Mouse (Mus musculus) forebrain, embryonic 10.5 days (tissue): Measurements from ENCODE around the gene Cfap54. TPM values are rescaled to one million over a fixed set of nuclear protein-coding genes. Genes with fewer than 3 reads are reported as not detected.

ENCODE experiments used
- DNase-seq: peaks from one replicate; pipeline ENCODE4 v3.0.0-alpha.2; 2017; ENCODE audit warnings: low spot score; ENCODE audit errors: extremely low spot score
- H3K27ac ChIP-seq: fragments of 300-500 bp; sonication (generic); 2 replicates; pipeline ENCODE4 v1.5.1; 2016; ENCODE audit warnings: mild to moderate bottlenecking
- H3K27me3 ChIP-seq: fragments of 300-500 bp; sonication (generic); 2 replicates; pipeline ENCODE4 v1.6.1; 2016; ENCODE audit warnings: mild to moderate bottlenecking; ENCODE audit not compliant: poor library complexity, severe bottlenecking
- H3K36me3 ChIP-seq: fragments of 300-500 bp; sonication (generic); replicated peaks from 2 replicates; pipeline ENCODE4 v1.6.1; 2016; ENCODE audit warnings: mild to moderate bottlenecking, moderate library complexity
- H3K4me1 ChIP-seq: fragments of 300-500 bp; sonication (generic); 2 replicates; pipeline ENCODE4 v1.6.1; 2016
- H3K4me3 ChIP-seq: fragments of 300-500 bp; sonication (generic); 2 replicates; pipeline ENCODE4 v1.5.1; 2016; ENCODE audit warnings: mild to moderate bottlenecking, moderate library complexity
- H3K9me3 ChIP-seq: fragments of 300-500 bp; sonication (generic); 2 replicates; pipeline ENCODE4 v1.6.1; 2016; ENCODE audit warnings: mild to moderate bottlenecking, moderate library complexity
- WGBS: fragments of 180-500 bp; shearing (Covaris S2); methylation state at CpG from one replicate; pipeline ENCODE4 v1.1.7; 2016; 5-methylcytosine and 5-hydroxymethylcytosine counted together
- polyA plus RNA-seq: library from polyadenylated mRNA; unstranded; fragments of >200 nt; fragmentation: Nextera tagmentation; extraction: Ambion mirVana; gene quantifications from 2 replicates; pipeline ENCODE4 v1.2.1, GENCODE M21; 2016

The Cfap54 gene
- polyA plus RNA-seq, 1 experiment from 2014 or later = 1.3 TPM

DNA sequence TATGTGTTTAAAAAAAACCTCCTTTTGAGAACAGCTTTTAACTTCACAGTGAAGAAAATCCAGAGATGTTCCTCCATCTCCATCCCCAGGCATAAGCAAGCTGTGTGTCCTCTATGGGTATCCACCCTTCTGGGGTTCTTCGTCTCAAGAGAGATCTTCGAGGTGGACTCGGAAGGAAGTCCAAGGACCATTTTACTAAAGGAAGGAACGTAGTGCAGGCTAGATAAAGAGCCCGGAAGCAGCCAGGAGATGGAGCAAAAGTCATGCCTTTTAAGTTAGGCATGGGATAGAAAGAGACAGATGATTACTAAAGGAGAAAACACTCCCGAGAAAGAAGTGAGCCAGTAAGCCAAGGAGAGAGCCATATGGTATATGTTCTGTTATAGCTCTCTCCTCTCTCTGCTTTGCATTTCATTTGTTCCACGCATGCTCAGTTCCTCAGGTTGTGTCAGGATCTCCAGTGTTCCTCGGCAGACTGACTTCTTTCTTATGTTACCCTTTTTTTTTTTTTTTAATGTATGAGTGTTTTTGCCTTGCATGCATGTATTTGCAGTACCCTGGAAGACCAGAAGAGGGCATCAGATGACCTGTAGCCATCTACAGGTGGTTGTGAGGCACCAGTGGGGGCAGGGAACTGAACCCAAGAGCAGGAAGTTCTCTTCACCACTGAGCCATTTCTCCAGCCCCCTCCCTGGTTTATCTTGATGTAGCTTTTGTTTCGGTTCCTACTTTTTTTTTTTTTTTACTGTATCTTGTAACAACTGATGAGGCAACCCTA, 11.1 kb downstream of the Cfap54 start:
- DNase-seq = no peak
- 78% methylated on average over 9 of the region's 9 CpGs for WGBS
- no peaks in the 10 kb centered on the region for H3K36me3 ChIP-seq
- peaks cover 3% of the 10 kb centered on the region; the same call in 1 of the 2 replicates for H3K4me1 ChIP-seq
- H3K4me3 ChIP-seq = no peak overlapping the region
- no peak overlapping the region for H3K27ac ChIP-seq
- no peaks in the 10 kb centered on the region for H3K27me3 ChIP-seq
- H3K9me3 ChIP-seq = no peaks in the 10 kb centered on the region

DNA sequence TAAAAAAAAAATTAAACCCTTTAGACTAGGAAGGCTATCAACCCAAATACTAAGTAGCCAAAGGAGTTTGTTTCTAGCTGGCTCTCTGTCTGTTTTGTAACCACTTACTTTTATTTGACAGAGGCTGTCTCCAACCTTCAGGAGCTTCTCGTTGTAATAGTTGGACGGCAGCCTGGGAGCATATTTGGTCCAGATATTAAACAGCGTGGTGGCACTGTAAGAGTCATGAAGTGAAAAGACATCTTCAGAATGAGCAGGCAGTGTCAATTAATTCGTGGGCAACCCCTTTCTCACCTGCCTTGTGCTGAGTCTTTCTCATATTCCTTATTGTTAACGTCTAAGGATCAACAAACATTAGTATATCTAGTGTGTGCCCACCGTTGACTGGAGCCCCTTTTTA, 11.7 kb downstream of the Cfap54 start:
- Histone ChIP-seq H3K4me3 (no peak overlapping the region), H3K27ac (no peak overlapping the region), H3K27me3 (no peaks in the 10 kb centered on the region)

DNA sequence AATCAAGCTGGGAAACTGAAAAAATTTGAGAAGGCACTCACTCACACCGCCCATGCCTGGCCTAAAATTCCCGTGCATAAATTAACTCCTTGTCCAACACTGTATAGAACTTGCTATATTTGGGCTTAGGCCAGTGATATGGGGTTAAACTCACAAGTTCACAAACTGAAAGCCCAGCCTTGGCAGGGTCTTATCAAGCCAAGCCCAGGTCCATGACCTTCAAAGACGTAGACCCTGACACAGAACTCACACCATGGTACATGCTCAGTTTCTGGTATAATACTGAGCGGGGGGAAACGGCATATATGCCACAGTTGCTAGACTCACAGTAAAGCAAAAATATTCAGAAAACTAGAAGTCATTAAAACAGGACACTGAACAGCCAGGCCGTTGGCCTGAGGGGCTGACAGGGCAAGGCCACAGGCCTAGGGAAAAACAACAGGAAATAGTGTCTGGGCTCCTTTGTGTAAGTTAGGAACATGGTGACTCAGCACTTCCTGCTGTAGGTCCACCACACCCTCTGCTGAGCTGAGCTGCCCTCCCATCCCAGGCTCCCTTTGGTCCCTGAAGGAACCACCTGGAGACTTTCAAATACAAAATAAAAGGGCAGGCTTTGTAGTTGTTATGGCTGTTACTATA, 12.3 kb downstream of the Cfap54 start:
- Histone ChIP-seq H3K36me3 (no peaks in the 10 kb centered on the region), H3K9me3 (no peaks in the 10 kb centered on the region), H3K4me1 (peaks cover 3% of the 10 kb centered on the region; the same call in 1 of the 2 replicates), H3K4me3 (no peak overlapping the region), H3K27me3 (no peaks in the 10 kb centered on the region), H3K27ac (peak overlapping the region; percentile 68)
- no peak for DNase-seq
- 80% methylated on average over 6 of the region's 6 CpGs for WGBS

More for the DNA sequence above, 11.7 kb downstream of the Cfap54 start:
- Histone ChIP-seq H3K4me1 (peaks cover 3% of the 10 kb centered on the region; the same call in 1 of the 2 replicates), H3K9me3 (no peaks in the 10 kb centered on the region), H3K36me3 (no peaks in the 10 kb centered on the region)
- no peak for DNase-seq
- WGBS = 85% methylated on average over 6 of the region's 6 CpGs

DNA sequence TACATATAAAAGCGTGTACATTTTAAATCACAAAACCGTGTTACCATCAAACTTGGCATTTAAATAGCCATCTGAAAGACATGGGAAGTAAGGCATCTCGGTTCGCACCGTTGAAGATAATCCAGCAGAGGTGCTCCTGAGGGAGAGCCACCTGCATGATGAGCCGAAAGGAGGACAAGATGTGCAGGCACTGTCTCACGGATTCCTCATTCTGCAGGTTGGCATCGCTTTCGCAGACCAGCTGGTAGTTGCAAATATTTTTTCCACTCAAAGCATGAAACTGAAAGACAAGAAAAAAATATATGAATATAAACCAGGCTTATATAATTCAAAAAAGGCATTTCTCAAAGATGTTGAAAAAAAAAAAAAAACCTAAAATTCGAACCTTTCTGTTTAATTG, 16.4 kb downstream of the Cfap54 start:
- DNase-seq = no peak
- Histone ChIP-seq H3K9me3 (no peaks in the 10 kb centered on the region), H3K36me3 (no peaks in the 10 kb centered on the region), H3K27ac (no peak overlapping the region), H3K4me1 (peaks cover 6% of the 10 kb centered on the region; the same call in 1 of the 2 replicates), H3K4me3 (no peak overlapping the region), H3K27me3 (no peaks in the 10 kb centered on the region)
- 84% methylated on average over 10 of the region's 10 CpGs for WGBS

DNA sequence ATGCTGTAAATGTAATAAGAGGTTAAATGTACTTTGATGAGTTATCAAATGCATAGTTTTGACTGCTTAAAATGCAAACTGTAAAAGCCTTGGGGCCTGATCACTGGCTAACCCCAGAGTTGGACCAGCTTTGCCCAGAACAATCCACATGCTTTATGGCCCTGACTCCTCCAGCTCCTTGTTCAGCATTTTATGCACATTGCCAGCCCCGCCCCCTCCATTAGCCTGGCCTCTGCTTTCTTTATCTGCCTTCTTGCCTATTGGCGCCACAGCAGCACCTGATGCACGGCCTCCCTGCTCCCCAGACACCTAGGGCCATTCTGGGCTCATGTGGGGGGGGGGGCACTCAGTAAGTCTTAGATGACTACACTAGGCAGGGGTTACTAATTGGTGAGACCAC, 17.8 kb downstream of the Cfap54 start:
- WGBS = 76% methylated on average over 3 of the region's 3 CpGs
- Histone ChIP-seq H3K27me3 (no peaks in the 10 kb centered on the region), H3K4me1 (peaks cover 3% of the 10 kb centered on the region; the same call in 1 of the 2 replicates), H3K9me3 (no peaks in the 10 kb centered on the region), H3K4me3 (no peak overlapping the region), H3K27ac (no peak overlapping the region), H3K36me3 (no peaks in the 10 kb centered on the region)
- no peak for DNase-seq

DNA sequence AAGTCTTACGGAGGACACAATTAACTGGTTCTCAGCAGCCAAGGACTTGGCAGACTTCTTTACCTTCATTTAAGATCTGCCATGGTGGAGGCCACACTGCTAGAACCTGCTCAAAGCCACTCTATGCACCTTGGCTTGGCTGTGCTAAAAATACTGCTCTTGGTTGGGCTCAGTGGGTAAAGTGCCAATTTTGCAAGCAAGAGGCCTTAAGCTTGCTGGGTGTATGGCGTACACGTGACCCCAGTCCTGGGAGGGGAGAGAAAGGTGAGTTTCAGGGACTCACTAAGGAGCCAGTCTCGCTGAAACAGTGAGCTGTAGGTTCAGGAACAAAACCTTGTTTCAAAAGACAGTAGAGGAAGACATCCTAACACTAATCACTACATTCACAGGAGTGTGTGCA, 19.0 kb downstream of the Cfap54 start:
- H3K9me3 ChIP-seq = no peaks in the 10 kb centered on the region
- H3K36me3 ChIP-seq = no peaks in the 10 kb centered on the region
- no peaks in the 10 kb centered on the region for H3K27me3 ChIP-seq
- DNase-seq = no peak
- no peak overlapping the region for H3K27ac ChIP-seq
- no peak overlapping the region for H3K4me3 ChIP-seq
- 84% methylated on average over 4 of the region's 4 CpGs for WGBS
- peaks cover 3% of the 10 kb centered on the region; the same call in 1 of the 2 replicates for H3K4me1 ChIP-seq

DNA sequence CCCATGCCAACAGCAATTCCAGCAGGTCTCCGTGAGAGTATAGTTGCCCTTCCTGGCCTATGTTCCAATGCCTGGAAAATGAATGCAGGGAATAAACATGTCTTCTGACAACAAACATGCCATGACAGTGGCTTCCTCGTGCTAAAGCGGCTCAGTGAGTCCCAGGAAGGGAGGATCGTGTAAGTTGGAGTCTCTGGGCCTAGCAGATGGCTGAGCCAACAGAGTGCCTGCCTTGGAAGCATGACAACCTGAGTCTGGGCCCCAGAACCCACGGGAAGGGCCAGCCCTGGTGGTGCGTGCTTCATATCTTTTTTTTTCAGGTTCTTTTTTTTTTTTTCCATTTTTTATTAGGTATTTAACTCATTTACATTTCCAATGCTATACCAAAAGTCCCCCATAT, 27.6 kb downstream of the Cfap54 start:
- Histone ChIP-seq H3K4me3 (no peak overlapping the region), H3K27ac (no peak overlapping the region), H3K4me1 (0 out of 2 replicates have a peak, but pooled peaks cover 3% of the 10 kb centered on the region), H3K9me3 (no peaks in the 10 kb centered on the region), H3K36me3 (no peaks in the 10 kb centered on the region), H3K27me3 (peaks cover 5% of the 10 kb centered on the region; the same call in 1 of the 2 replicates)
- 90% methylated on average over 6 of the region's 6 CpGs for WGBS
- DNase-seq = no peak

DNA sequence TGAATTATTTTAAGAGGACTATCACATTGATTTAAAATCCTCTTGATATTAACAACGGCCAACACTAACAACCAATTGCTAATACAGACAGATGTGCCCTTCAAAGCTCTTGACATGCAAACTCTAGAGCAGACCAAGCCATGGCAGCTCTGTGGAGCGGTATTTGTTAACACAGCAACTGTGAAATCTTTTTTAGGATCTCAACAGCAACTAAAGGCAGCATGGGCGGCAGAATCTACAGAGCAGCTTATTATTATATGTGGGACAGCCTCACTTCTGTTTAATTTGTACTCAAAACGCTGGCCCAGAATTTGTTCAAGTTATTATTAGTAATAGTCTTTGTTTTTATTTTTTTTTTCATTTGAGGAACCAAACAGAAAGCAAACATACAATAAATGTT, 28.1 kb downstream of the Cfap54 start:
- Histone ChIP-seq H3K4me3 (no peak overlapping the region), H3K27me3 (peaks cover 5% of the 10 kb centered on the region; the same call in 1 of the 2 replicates), H3K4me1 (0 out of 2 replicates have a peak, but pooled peaks cover 3% of the 10 kb centered on the region), H3K36me3 (no peaks in the 10 kb centered on the region), H3K9me3 (no peaks in the 10 kb centered on the region), H3K27ac (no peak overlapping the region)
- 88% methylated on average over 4 of the region's 4 CpGs for WGBS
- DNase-seq = no peak

DNA sequence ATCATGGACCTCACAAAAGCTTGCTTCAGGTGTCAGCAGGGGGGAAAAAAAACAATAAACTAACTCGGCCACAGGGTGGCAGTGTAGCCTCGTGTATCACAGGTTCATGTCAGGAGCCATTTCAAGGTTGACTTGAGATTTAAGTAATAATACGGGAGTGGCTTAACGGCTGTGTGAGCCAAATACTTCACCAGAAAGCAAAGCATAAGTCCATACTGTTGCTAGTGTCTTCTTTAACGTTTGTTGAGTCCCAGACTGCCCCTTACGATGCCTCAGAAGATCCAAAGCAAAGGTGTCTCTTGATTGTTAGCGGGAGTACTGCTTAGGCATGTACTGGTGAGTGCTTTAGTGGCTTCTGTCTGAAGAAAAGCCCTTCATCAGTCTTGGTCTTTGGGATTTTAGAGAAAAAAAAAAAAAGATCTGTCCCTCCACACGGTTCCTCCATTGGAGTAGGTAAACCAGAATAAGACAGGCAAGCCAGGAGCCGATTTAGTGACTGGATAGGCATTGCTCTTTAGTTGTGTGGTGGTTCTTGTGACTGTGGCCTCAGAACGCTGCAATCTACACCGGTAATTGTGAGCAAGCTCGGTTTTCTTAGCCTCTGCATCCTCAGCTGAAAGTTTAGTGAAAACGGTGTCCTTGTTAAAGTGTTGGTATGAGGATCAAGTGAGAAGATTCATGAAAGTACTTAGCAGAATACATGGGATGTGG, 30.2 kb downstream of the Cfap54 start:
- 39% methylated on average over 13 of the region's 13 CpGs for WGBS
- Histone ChIP-seq H3K4me1 (0 out of 2 replicates have a peak, but pooled peaks cover 3% of the 10 kb centered on the region), H3K9me3 (no peaks in the 10 kb centered on the region), H3K27me3 (peaks cover 5% of the 10 kb centered on the region; the same call in 1 of the 2 replicates), H3K4me3 (peak overlapping the region; percentile 31), H3K27ac (no peak overlapping the region; the same call in 1 of the 2 replicates), H3K36me3 (no peaks in the 10 kb centered on the region)
- DNase-seq = peak; percentile 81

DNA sequence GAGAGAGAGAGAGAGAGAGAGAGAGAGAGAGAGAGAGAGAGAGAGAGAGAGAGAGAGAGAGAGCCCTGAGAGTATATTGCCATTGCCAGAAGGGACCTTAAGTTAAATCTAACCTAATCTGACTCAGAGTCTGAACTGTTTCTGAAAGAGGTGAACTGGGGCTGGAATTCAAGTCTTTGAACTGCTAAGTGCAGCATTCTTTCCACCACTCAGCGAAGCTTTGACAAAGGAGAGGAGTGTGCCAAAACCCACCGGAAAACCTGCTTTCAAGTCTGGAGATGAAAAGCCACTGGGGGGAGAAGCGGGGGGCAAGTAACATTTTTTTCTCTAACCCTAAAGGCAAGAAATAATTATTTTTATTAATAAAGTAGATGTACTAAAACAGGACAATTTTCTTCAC, 30.8 kb downstream of the Cfap54 start:
- H3K27ac ChIP-seq = no peak overlapping the region
- 47% methylated on average over 3 of the region's 3 CpGs for WGBS
- H3K36me3 ChIP-seq = no peaks in the 10 kb centered on the region
- DNase-seq = no peak
- H3K4me1 ChIP-seq = 0 out of 2 replicates have a peak, but pooled peaks cover 3% of the 10 kb centered on the region
- peaks cover 5% of the 10 kb centered on the region; the same call in 1 of the 2 replicates for H3K27me3 ChIP-seq
- H3K9me3 ChIP-seq = no peaks in the 10 kb centered on the region
- H3K4me3 ChIP-seq = no peak overlapping the region

DNA sequence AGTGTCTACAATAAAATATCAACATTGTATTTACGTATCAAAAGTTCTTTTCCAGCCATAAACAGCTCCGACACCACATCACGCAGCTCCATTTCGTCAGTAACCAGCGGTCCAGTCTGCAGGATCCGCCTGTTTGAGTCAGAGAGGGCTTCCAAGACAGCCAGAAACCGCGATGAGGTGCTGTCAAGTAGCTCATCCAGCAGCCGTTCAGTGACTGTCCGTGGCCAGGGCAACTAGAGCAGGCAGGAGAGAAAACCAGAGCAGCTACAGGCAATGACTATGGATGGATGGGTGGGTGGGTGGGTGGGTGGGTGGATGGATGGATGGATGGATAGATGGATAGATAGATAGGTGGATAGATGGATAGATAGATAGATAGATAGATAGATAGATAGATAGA, 38.2 kb downstream of the Cfap54 start:
- Histone ChIP-seq H3K4me1 (no peaks in the 10 kb centered on the region), H3K9me3 (no peaks in the 10 kb centered on the region), H3K36me3 (no peaks in the 10 kb centered on the region), H3K4me3 (no peak overlapping the region), H3K27ac (no peak overlapping the region), H3K27me3 (no peaks in the 10 kb centered on the region)
- 95% methylated on average over 10 of the region's 10 CpGs for WGBS
- DNase-seq = no peak

DNA sequence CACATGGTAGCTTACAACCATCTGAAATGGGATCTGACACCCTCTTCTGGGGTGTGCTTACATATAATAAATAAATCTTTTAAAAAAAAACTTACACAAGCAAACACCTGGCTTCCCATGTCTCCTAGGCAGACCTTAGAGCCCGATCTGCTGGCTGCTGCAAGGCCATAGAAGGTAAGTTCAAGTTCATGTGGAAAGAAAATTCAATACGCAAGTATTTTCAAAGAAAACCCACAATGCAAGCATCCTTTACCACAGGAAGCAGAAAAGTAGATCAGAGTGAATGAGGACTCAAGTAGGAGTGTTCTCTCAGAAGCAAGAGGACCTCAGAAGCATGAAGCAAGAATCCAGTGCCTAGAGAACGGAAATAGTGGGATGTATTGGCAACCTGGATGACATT, 39.6 kb downstream of the Cfap54 start:
- H3K27ac ChIP-seq = no peak overlapping the region
- H3K4me3 ChIP-seq = no peak overlapping the region
- no peaks in the 10 kb centered on the region for H3K9me3 ChIP-seq
- DNase-seq = no peak
- H3K27me3 ChIP-seq = no peaks in the 10 kb centered on the region
- no peaks in the 10 kb centered on the region for H3K4me1 ChIP-seq
- no peaks in the 10 kb centered on the region for H3K36me3 ChIP-seq
- WGBS = 88% methylated on average over 3 of the region's 3 CpGs
